Mouse (Mus musculus): ENCODE data around the gene Antxr1. TPM values are rescaled to one million over a fixed set of nuclear protein-coding genes. Genes with fewer than 3 reads are reported as not detected.

The Antxr1 gene
- total RNA-seq, 2 experiments from 2014 or later: 6.2 to 15.9 TPM

- DNase-seq: no peak
- Histone ChIP-seq H3K27ac (peak overlapping the region; percentile 31; the same call in 1 of the 2 replicates), H3K4me3 (no peak overlapping the region)
- intact Hi-C loops (cut with DNase I): no loop called here
- TF ChIP-seq CTCF (IDR thresholded peaks at IDR 0.05): no peak
Observed at GRCm38 (mm10) chr6:87226315-87226714, 109.3 kb downstream of the Antxr1 start.

DNA sequence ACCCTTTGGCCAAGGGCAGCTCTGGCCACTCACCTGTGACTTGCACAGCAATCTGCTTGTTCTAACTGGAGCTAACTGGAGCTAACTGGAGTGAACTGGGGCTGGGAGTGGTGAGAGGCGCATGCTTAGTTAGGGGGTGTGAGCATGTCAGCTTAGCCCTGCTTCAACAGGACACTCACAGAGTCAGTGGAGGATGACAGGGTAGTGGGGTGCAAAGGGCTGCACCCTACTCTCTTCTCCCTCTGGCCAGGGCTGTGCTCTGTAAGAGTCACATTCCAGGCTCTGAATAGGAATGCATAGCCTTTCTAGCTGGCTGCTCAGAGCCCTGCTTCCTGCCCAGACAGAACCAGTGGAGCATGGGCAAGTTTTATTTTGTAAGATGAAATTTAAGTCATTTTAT is 110.3 kb downstream of the Antxr1 start:
- no peak for DNase-seq
- Histone ChIP-seq H3K4me3 (no peak overlapping the region), H3K27ac (peak overlapping the region; percentile 31; the same call in 1 of the 2 replicates)
- intact Hi-C loops (cut with DNase I): no loop called here
- no peak for TF ChIP-seq CTCF (IDR thresholded peaks at IDR 0.05)

GRCm38 (mm10) chr6:87222854-87223631 is 112.6 kb downstream of the Antxr1 start:
- intact Hi-C loops (cut with DNase I): no loop called here
- no peak overlapping the region for H3K27ac ChIP-seq
- no peak overlapping the region for H3K4me3 ChIP-seq
- no peak for TF ChIP-seq CTCF (IDR thresholded peaks at IDR 0.05)
- DNase-seq: peak; percentile 53

GRCm38 (mm10) chr6:87219061-87219992 is 116.3 kb downstream of the Antxr1 start:
- no peak overlapping the region for H3K4me3 ChIP-seq
- TF ChIP-seq CTCF (IDR thresholded peaks at IDR 0.05): no peak; the same call in 1 of the 2 replicates
- intact Hi-C loops (cut with DNase I): loop anchor here (10.0 kb wide), 1 partner anchor 115 kb away; the partner anchor contains the start of gene D6Ertd527e
- no peak for DNase-seq
- peak overlapping the region; percentile 56 for H3K27ac ChIP-seq

DNA sequence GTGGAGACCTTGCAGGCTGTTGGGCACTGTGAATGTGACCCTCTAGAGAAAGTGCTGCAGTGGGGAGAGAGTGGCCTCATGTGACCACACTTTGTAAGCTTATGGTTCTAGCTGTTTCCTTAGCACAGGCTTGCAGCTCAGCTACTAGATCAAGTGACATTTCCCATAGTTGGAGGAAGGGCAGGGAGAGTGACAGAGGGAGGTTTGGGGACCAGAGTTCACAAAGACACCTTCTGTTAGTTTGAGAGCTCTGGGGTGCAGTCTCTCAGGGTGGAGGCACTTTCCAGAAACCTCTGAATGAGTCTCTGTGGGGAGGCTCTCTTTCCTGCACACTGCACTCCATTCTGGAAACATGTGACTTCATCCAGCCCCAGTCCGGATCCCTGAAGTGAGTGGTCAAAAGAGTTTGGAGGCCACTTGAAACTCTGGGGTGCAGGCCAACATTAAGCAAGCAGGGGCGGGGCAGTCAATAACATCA is 119.5 kb downstream of the Antxr1 start:
- H3K27ac ChIP-seq: peak overlapping the region; percentile 54
- peak; percentile 65 for DNase-seq
- no peak overlapping the region for H3K4me3 ChIP-seq
- intact Hi-C loops (cut with DNase I): loop anchor here (10.0 kb wide), 1 partner anchor 111 kb away; the partner anchor contains the start of gene D6Ertd527e
- TF ChIP-seq CTCF (IDR thresholded peaks at IDR 0.05): no peak

- Histone ChIP-seq H3K4me3 (no peak overlapping the region), H3K27ac (peak overlapping the region; percentile 28; the same call in 1 of the 2 replicates)
- peak; percentile 86 for DNase-seq
- intact Hi-C loops (cut with DNase I): loop anchor here (10.0 kb wide), 1 partner anchor 108 kb away; the partner anchor contains the start of gene D6Ertd527e
- TF ChIP-seq CTCF (IDR thresholded peaks at IDR 0.05): no peak
Observed at GRCm38 (mm10) chr6:87213262-87213661, 122.4 kb downstream of the Antxr1 start.

GRCm38 (mm10) chr6:87211551-87211950 is 124.1 kb downstream of the Antxr1 start:
- Histone ChIP-seq H3K4me3 (no peak overlapping the region), H3K27ac (no peak overlapping the region)
- no peak for DNase-seq
- TF ChIP-seq CTCF (IDR thresholded peaks at IDR 0.05): peak; percentile 7; the same call in 1 of the 2 replicates
- intact Hi-C loops (cut with DNase I): loop anchor here (10.0 kb wide), 1 partner anchor 107 kb away; the partner anchor contains the start of gene D6Ertd527e

- H3K4me3 ChIP-seq: peak overlapping the region; percentile 19; the same call in 1 of the 2 replicates
- peak; percentile 90 for DNase-seq
- intact Hi-C loops (cut with DNase I): no loop called here
- no peak for TF ChIP-seq CTCF (IDR thresholded peaks at IDR 0.05)
- peak overlapping the region; percentile 75 for H3K27ac ChIP-seq
Observed at GRCm38 (mm10) chr6:87207373-87207982, 128.1 kb downstream of the Antxr1 start.

GRCm38 (mm10) chr6:87206790-87207189 is 128.8 kb downstream of the Antxr1 start:
- Histone ChIP-seq H3K4me3 (no peak overlapping the region), H3K27ac (no peak overlapping the region)
- intact Hi-C loops (cut with DNase I): no loop called here
- TF ChIP-seq CTCF (IDR thresholded peaks at IDR 0.05): no peak
- DNase-seq: peak; percentile 13

DNA sequence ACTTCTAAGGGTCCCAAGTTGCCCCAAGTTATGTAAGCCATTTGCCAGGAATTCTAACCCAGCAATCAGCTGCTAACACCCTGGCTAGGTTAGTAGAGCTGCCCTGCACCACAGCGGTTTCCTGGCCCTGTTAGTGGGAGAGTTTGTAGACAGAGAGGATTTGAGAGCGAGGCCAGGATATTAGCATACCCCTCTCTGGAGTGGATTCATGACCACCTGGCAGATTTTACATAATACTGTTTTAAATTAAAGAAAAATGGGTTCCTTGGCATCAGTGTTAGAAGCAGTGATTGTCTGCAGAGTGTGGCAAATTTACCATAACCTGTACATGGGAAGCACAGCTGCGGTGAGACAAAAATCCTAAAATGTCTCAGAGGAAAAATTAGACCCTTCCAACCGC is 132.2 kb downstream of the Antxr1 start:
- intact Hi-C loops (cut with DNase I): no loop called here
- no peak for TF ChIP-seq CTCF (IDR thresholded peaks at IDR 0.05)
- DNase-seq: no peak
- H3K27ac ChIP-seq: peak overlapping the region; percentile 8; the same call in 1 of the 2 replicates
- no peak overlapping the region for H3K4me3 ChIP-seq

- DNase-seq: no peak
- TF ChIP-seq CTCF (IDR thresholded peaks at IDR 0.05): no peak
- Histone ChIP-seq H3K27ac (peak overlapping the region; percentile 8; the same call in 1 of the 2 replicates), H3K4me3 (no peak overlapping the region)
- intact Hi-C loops (cut with DNase I): no loop called here
Observed at GRCm38 (mm10) chr6:87203065-87203464, 132.6 kb downstream of the Antxr1 start.
